Mouse (Mus musculus): Measurements from ENCODE around the gene Manbal.

Gene Manbal

GRCm38 (mm10) chr2:157411151-157411693 lies 43.8 kb downstream of the Manbal start:
- DNase-seq (ENCODE audit: low spot score in 2 of 2) = no peak

GRCm38 (mm10) chr2:157412497-157412896 lies 45.1 kb downstream of the Manbal start:
- DNase-seq (ENCODE audit: low spot score in 2 of 2) = no peak

- no peak for DNase-seq (ENCODE audit: low spot score in 2 of 2)
These were observed 49.8 kb downstream of the Manbal start for GRCm38 (mm10) chr2:157417229-157417628.

- no peak for DNase-seq (ENCODE audit: low spot score in 2 of 2)
These were observed 50.8 kb downstream of the Manbal start, which contains the start of gene Src for GRCm38 (mm10) chr2:157418206-157418605. Gene Src, plus strand, starts transcription at chr2:157418444.

- no peak for DNase-seq (ENCODE audit: low spot score in 2 of 2)
These were observed 51.2 kb downstream of the Manbal start for GRCm38 (mm10) chr2:157418609-157419071.

- DNase-seq (ENCODE audit: low spot score in 2 of 2) = no peak
These were observed 52.1 kb downstream of the Manbal start for GRCm38 (mm10) chr2:157419506-157419905.

GRCm38 (mm10) chr2:157420404-157420803 lies 53.0 kb downstream of the Manbal start:
- DNase-seq (ENCODE audit: low spot score in 2 of 2) = no peak

GRCm38 (mm10) chr2:157422062-157422655 lies 54.8 kb downstream of the Manbal start:
- DNase-seq (ENCODE audit: low spot score in 2 of 2) = no peak

GRCm38 (mm10) chr2:157422854-157423705 lies 55.7 kb downstream of the Manbal start:
- no peak for DNase-seq (ENCODE audit: low spot score in 2 of 2)

GRCm38 (mm10) chr2:157423706-157424125 lies 56.3 kb downstream of the Manbal start:
- no peak for DNase-seq (ENCODE audit: low spot score in 2 of 2)

GRCm38 (mm10) chr2:157424126-157424903 lies 56.9 kb downstream of the Manbal start:
- no peak for DNase-seq (ENCODE audit: low spot score in 2 of 2)

- DNase-seq (ENCODE audit: low spot score in 2 of 2) = no peak
These were observed 57.7 kb downstream of the Manbal start for GRCm38 (mm10) chr2:157424904-157425642.

GRCm38 (mm10) chr2:157425643-157425988 lies 58.2 kb downstream of the Manbal start:
- no peak for DNase-seq (ENCODE audit: low spot score in 2 of 2)

GRCm38 (mm10) chr2:157426171-157426570 lies 58.8 kb downstream of the Manbal start:
- no peak for DNase-seq (ENCODE audit: low spot score in 2 of 2)

GRCm38 (mm10) chr2:157427164-157427563 lies 59.8 kb downstream of the Manbal start:
- no peak for DNase-seq (ENCODE audit: low spot score in 2 of 2)

- no peak for DNase-seq (ENCODE audit: low spot score in 2 of 2)
These were observed 61.2 kb downstream of the Manbal start for GRCm38 (mm10) chr2:157428351-157429139.

GRCm38 (mm10) chr2:157429735-157430134 lies 62.3 kb downstream of the Manbal start:
- DNase-seq (ENCODE audit: low spot score in 2 of 2) = no peak

- no peak for DNase-seq (ENCODE audit: low spot score in 2 of 2)
These were observed 63.5 kb downstream of the Manbal start for GRCm38 (mm10) chr2:157430667-157431429.

GRCm38 (mm10) chr2:157431912-157432311 lies 64.5 kb downstream of the Manbal start:
- no peak for DNase-seq (ENCODE audit: low spot score in 2 of 2)

GRCm38 (mm10) chr2:157432476-157432875 lies 65.1 kb downstream of the Manbal start:
- DNase-seq (ENCODE audit: low spot score in 2 of 2) = peak in 1 of 2 experiments; percentile 68
